Mouse (Mus musculus): ENCODE results near the gene Alox12.

Gene Alox12

GRCm38 (mm10) chr11:70239541-70240279 is 15.4 kb downstream of the Alox12 start, which contains the start of the genes Gm21988 and Rnasek:
Gm21988 (minus strand) TSS chr11:70239830.
Rnasek (minus strand) TSS chr11:70239842.
- peak; percentile 93 for DNase-seq (ENCODE audit: low spot score)

DNA sequence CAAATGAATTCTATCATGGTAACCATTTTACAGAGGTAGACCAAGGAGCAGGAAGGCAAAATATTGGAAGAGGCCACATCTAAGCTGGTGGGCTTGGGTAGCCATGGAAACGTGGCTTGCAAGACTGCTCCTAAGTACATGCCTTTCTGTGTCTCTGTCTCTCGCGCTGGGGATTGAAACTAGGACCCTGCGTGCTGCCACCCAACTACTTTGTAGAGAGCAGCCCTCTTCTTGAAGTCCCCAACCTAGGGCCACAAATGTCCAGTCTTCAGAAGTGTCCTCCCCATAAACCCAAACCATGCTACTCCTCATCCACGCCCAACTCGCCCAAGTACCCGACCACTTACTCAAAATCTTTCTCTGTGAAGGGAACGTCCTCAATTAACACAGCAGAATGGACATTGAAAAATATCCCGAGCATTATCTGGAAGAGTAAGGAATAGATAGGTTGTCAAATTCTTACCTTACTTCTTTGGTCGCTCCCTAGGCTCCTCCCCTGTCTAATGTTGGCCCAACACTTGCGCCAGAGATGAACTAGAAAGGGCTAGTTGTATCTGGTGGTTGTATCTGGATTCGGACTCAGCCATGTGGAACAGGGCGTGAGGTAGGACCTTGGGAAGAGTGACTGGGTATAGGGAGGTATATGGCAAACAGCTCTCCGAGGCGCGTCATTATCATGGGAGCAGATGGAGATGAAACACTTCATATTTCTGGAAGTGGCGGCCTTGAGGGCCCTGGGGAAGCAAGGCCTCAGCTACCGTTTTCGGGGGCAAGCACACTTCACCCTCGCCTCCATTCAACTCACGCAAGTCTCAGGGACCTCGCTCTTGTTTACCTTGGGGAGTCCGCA is 16.3 kb downstream of the Alox12 start:
- no peak for DNase-seq (ENCODE audit: low spot score)

DNA sequence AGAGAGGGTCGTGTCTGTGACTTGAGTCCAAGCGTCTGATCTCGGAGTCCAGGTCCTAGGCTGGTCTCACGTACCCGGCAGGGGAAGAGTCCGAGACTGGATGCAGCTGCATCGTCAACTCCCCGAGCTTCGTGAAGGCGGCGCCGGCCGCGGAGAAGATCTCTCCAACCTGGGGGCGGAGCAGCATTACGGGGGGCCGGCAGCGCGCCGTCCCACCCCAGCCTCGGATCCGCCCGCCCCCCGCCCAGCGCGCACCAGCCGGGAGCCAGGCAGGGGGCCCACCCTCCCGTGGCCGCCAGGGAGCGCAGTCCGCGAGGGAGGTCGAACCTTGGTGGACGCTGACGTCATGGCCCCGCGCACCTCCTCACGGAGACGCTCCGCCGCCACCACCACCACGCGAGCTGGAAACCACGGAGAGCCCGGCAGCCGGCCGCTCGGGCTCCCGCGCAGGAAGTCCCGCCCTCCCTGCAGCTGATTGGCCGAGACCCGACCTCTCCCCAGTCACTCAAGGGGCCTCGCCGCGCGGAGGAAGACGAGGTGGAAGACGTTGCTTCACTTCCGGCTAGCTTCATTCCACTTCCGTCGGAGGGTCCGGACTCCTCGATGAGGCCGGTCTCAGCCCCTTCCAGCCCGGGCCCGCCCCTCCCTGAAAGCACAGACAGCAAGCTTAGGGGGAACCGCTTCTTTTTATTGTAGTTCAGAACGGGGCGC is 17.5 kb downstream of the Alox12 start, which contains the start of gene 0610010K14Rik:
Gene 0610010K14Rik (minus strand): TSS at position 458 of the 711 bp plus-strand sequence.
- peak; percentile 80 for DNase-seq (ENCODE audit: low spot score)

- DNase-seq (ENCODE audit: low spot score): no peak
These were observed 18.4 kb downstream of the Alox12 start for GRCm38 (mm10) chr11:70236717-70237116.

DNA sequence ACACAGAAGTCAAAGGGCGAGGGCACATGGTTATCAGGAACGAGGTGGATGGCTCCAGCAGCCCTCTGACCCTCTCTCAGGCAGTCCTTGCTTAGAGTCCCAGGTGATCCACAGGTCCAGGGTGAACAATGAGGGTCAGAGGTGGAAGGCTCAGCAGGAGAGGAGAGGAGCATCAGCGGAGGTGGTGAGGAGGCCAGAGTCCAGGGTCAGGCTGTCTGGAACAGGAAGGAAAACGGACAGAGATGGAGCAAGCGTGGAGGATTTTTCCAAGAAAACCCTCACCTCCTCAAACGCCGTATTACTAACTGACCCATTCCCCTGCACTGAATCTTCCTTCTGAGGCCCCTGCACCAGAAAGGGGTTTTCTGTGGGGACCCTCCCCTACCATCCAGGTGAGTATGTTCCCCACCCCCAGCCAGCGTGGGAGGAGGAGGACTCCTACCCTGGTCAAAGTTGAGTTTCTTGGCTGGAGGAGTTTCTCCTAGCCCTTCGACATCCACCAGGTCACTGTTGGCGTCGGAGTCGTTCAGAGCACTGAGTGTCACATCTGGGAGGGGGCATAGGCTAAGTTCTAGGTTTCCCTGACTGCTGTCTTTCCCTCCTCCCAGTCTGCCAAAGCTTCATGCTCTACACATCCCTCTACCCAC is 19.8 kb downstream of the Alox12 start:
- no peak for DNase-seq (ENCODE audit: low spot score)

DNA sequence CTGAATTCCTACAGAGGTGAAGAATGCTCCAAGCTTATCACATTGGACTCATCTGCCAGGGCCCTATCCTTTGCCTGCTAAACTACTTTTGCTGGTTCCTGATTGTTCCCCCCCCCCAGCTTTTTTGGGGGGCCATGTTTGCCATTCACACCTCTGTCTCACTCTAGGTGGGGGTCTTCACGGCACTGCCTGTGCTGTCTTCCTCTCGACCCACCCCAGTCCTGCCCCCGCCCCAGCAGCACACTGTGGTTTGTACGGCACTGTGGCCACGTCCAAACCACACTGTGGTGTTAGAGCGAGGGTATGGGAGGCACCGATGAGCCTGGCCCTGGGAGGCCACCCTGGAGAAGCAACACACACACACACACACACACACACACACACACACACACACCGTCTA is 20.7 kb downstream of the Alox12 start:
- DNase-seq (ENCODE audit: low spot score): no peak

DNA sequence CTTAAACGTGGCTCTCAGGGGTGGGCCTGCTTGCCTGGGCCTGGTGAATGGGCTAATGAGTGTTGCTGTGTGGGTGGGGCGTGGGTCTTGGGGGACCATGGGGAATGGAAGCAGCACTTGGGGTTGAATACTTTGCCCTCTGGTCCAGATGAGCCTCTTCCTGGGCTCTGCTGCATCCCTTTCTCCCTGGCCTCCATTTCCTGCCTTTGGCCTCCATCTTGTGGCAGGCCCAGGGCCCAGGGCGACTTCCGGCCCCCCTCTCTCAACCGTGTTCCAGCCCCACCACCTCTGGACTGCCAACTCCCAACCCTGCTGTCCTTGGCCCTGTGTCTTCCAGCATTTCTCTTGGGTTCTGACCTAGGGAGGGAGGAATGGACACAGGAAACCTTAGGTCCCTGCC is 21.1 kb downstream of the Alox12 start:
- no peak for DNase-seq (ENCODE audit: low spot score)

- DNase-seq (ENCODE audit: low spot score): no peak
These were observed 22.1 kb downstream of the Alox12 start for GRCm38 (mm10) chr11:70233016-70233415.

DNA sequence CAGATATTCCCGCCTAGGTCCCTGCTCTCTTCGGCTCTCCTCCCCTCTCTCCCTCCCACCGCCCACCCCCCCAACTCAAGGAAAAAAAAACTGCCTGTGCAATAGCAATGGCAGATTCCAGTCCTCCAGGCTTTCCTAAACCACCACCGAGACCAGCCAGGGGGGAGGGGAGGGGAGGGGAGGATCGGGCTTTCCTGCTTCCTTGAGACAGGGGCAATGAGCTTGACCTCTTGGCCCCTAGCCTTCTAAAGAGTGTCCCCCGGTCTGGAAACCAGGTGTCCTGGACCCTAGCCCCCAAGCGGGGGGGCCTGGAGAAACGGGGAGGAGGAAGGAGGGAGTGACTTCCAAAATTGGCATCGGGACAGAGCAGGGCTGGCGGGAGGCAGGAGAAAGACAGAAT is 22.6 kb downstream of the Alox12 start:
- no peak for DNase-seq (ENCODE audit: low spot score)

DNA sequence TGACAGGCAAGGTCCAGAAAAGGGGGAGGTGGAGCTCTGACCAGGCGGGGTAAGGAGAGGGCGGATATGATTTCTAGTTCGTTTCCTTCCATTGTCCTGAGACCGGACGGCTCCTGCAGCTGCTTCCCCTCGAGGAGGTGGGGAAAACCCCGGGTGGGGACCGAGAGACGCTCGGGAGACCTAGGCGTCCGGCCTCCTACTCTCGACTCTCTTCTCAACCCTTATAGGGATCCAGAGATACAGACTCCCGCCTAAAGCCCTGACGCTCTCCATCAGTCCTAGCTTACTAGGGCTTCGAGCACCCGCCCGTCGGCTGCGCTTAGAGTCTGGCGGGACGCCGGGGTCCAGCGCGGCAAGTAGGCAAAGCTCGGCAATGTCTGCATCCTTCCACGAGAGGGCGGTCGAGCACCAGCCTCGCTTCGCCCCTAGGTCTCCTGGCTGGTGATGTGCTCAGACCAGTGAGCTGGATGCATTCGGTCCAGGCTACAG is 24.9 kb downstream of the Alox12 start:
- no peak for DNase-seq (ENCODE audit: low spot score)

DNA sequence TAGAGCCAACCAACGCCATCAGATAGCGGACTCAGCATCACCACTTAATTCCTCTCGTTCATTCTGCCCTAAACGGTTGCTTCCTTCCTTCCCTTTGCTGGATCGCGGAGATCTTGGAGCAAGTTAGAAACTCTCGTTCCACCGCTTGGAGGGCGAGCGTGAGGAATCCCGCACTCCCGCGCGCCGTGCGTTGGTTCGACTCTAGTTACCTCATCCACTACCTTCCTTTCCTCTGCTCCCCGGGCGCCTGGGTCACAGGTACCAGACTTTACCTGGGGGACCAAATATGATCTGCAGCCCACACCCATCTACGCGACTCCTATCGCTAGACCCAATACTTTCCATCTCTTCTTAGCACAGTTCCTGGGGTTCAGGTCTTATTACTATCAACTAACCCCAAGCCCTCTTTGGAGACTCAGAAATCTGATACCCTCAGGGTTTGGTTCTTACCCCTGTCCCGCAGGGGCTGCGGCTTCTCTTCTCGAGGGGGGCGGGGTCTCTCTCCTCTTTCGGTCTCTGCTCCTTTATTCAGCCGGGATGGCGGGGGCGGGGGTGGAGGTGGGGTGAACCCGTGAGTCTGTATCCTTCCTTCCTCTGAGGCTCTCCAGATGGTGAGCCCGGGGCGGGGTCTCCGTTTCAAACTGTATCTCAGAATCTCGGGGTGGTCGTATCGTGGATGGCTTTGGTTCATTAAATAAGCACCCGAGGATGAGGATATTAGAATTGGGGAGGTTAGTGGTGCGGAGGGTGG is 25.7 kb downstream of the Alox12 start, which contains the start of gene Bcl6b:
Gene Bcl6b (minus strand): TSS at position 539 of the 751 bp plus-strand sequence.
- DNase-seq (ENCODE audit: low spot score): no peak

GRCm38 (mm10) chr11:70228828-70229227 is 26.3 kb downstream of the Alox12 start:
- DNase-seq (ENCODE audit: low spot score): no peak

- no peak for DNase-seq (ENCODE audit: low spot score)
These were observed 27.4 kb downstream of the Alox12 start for GRCm38 (mm10) chr11:70227661-70228245.

DNA sequence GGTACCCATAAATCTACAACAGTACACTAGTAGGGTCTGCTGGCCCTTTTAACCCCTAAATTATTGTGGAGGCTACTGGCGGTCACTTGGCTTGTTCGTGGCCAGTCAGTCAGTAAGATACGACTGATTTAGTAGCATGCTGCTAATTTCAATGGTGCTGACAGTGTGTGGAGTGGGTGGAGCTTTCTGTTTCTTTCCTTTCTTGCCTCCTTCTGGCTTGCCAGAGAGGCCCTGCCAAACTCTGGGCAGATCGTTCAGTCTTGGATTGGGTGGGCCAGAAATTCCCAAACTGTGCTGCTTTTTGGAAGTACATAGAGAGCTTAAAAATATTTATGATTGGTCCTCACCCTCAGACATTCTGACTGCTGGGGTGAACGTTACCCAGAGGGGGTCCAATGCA is 28.0 kb downstream of the Alox12 start:
- no peak for DNase-seq (ENCODE audit: low spot score)

GRCm38 (mm10) chr11:70226602-70226890 is 28.6 kb downstream of the Alox12 start:
- no peak for DNase-seq (ENCODE audit: low spot score)

DNA sequence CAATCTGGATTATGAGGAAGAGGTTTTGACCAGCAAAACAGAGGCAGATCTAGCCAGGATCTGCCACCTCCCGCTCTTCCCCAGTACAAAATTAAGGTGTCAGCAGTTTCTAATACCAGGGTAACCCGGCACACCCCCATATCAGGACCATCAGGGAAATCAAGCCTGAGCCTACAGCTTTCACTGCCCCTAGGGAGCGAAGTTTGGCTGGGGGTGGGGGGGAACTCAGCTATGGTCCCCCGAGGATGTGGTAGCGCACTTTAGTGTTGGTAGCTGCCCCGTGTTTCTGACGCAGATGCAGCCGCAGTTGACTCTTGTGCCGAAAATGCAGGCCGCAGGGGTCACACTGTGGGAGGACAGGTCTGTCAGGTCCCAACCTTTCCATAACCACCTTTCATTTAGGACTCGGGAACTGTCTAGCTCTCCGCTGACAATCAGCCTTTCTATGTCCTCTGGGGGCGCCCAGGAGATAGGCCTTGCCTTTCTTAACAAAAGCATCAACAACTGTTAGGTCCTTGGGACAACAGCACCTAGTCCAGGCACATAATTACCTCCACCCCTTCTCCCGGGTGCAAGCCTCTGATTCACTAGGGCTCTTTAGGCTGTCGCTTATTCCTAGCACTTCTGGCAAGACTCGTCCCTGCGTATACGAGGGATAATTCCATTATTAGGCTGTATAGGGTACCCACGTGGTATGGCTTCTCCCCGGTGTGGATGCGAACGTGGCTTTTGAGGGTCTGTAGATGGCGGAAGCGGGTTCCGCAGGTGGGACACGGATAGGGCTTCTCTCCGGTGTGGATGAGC is 29.2 kb downstream of the Alox12 start:
- DNase-seq (ENCODE audit: low spot score): no peak

DNA sequence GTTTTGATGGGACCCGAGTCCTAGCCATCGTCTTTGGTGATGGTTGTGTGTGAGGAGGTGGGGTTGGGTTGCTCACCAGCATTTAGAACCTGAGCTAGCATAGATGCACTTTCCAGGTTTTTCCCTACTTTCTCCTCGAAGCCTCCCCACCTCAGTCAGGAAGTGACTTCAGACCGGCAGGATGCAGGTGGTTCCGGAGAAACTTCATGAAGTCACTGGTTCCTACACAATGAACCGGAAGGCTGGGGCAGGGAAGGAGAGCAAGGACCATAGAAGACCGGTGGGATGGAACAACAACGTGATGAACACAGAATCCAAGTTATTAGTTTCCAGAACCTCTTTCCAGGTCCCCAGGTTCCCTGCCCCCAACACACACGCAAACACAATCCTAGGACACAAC is 31.4 kb downstream of the Alox12 start:
- DNase-seq (ENCODE audit: low spot score): no peak

- no peak for DNase-seq (ENCODE audit: low spot score)
These were observed 33.3 kb downstream of the Alox12 start for GRCm38 (mm10) chr11:70221603-70222500.
